Mouse (Mus musculus) hindbrain, embryonic 13.5 days (tissue): Measurements from ENCODE around the gene Clcn2. TPM values are rescaled to one million over a fixed set of nuclear protein-coding genes. Genes with fewer than 3 reads are reported as not detected.
A peak's percentile ranks its signal among the peaks of the same experiment; 100 is the strongest.

Source experiments
- ATAC-seq: fragments of 200-750 bp; cut with Nextera tagmentation; 2 replicates; pipeline ENCODE4 v1.8.0; 2017; ENCODE audit warnings: moderate TSS enrichment; ENCODE audit not compliant: low FRiP score
- H3K27ac ChIP-seq: fragments of 300-500 bp; sonication (generic); 2 replicates; pipeline ENCODE4 v1.5.1; 2015; ENCODE audit warnings: inconsistent platforms, mild to moderate bottlenecking, moderate library complexity
- H3K27me3 ChIP-seq: fragments of 300-500 bp; sonication (generic); 2 replicates; pipeline ENCODE4 v1.6.1; 2015; ENCODE audit warnings: mild to moderate bottlenecking, inconsistent platforms
- H3K36me3 ChIP-seq: fragments of 300-500 bp; sonication (generic); 2 replicates; pipeline ENCODE4 v1.6.1; 2015; ENCODE audit warnings: mild to moderate bottlenecking, inconsistent platforms
- H3K4me1 ChIP-seq: fragments of 300-500 bp; sonication (generic); replicated peaks from 2 replicates; pipeline ENCODE4 v1.6.1; 2015; ENCODE audit warnings: inconsistent platforms
- H3K4me2 ChIP-seq: fragments of 300-500 bp; sonication (generic); 2 replicates; pipeline ENCODE4 v1.6.1; 2015; ENCODE audit warnings: inconsistent platforms, mild to moderate bottlenecking, moderate library complexity
- H3K4me3 ChIP-seq: fragments of 300-500 bp; sonication (generic); 2 replicates; pipeline ENCODE4 v1.5.1; 2015; ENCODE audit warnings: mild to moderate bottlenecking, inconsistent platforms
- H3K9ac ChIP-seq: fragments of 300-500 bp; sonication (generic); 2 replicates; pipeline ENCODE4 v1.6.1; 2015; ENCODE audit warnings: mild to moderate bottlenecking, inconsistent platforms
- H3K9me3 ChIP-seq: fragments of 300-500 bp; sonication (generic); 2 replicates; pipeline ENCODE4 v1.6.1; 2016; ENCODE audit warnings: inconsistent platforms
- whole genome bisulfite sequencing: fragments of 180-500 bp; shearing (Covaris S2); methylation state at CpG from one replicate; pipeline ENCODE4 v1.1.7; 2015; 5-methylcytosine and 5-hydroxymethylcytosine counted together
- polyA plus RNA-seq: library from polyadenylated mRNA; unstranded; fragments of >200 nt; fragmentation: Nextera tagmentation; extraction: Ambion mirVana; gene quantifications from 2 replicates; pipeline ENCODE4 v1.2.1, GENCODE M21; 2015

Gene Clcn2
- polyA plus RNA-seq, 1 experiment from 2014 or later, result 30.2 TPM

GRCm38 (mm10) chr16:20706407-20707055, 11.0 kb downstream of the Clcn2 start:
- Histone ChIP-seq H3K27ac (no peak overlapping the region), H3K36me3 (peaks cover 86% of the 10 kb centered on the region), H3K4me2 (no peak overlapping the region), H3K27me3 (no peaks in the 10 kb centered on the region), H3K9me3 (no peaks in the 10 kb centered on the region), H3K4me3 (no peak overlapping the region), H3K9ac (no peak overlapping the region), H3K4me1 (peaks cover 16% of the 10 kb centered on the region)
- no peak for ATAC-seq
- 87% methylated on average over 2 of the region's 2 CpGs for WGBS

GRCm38 (mm10) chr16:20705786-20706185, 11.8 kb downstream of the Clcn2 start:
- Histone ChIP-seq H3K27ac (no peak overlapping the region), H3K4me3 (no peak overlapping the region), H3K9ac (no peak overlapping the region), H3K4me2 (no peak overlapping the region), H3K27me3 (no peaks in the 10 kb centered on the region), H3K36me3 (peaks cover 82% of the 10 kb centered on the region), H3K9me3 (no peaks in the 10 kb centered on the region), H3K4me1 (peaks cover 21% of the 10 kb centered on the region)
- no peak for ATAC-seq
- 73% methylated on average over 3 of the region's 3 CpGs for WGBS

- Histone ChIP-seq H3K4me1 (peaks cover 27% of the 10 kb centered on the region), H3K4me2 (no peak overlapping the region), H3K4me3 (no peak overlapping the region), H3K27me3 (no peaks in the 10 kb centered on the region), H3K9me3 (no peaks in the 10 kb centered on the region), H3K36me3 (peaks cover 82% of the 10 kb centered on the region), H3K27ac (no peak overlapping the region), H3K9ac (no peak overlapping the region)
- 95% methylated on average over 6 of the region's 6 CpGs for WGBS
- no peak for ATAC-seq
Measured at GRCm38 (mm10) chr16:20703699-20704400, 13.7 kb downstream of the Clcn2 start.

GRCm38 (mm10) chr16:20703071-20703470, 14.5 kb downstream of the Clcn2 start:
- no peak for ATAC-seq
- Histone ChIP-seq H3K4me1 (peaks cover 27% of the 10 kb centered on the region), H3K36me3 (peaks cover 82% of the 10 kb centered on the region), H3K4me2 (no peak overlapping the region), H3K27ac (no peak overlapping the region), H3K27me3 (no peaks in the 10 kb centered on the region), H3K9me3 (no peaks in the 10 kb centered on the region), H3K9ac (no peak overlapping the region), H3K4me3 (no peak overlapping the region)
- 91% methylated on average over 10 of the region's 10 CpGs for WGBS

GRCm38 (mm10) chr16:20702522-20702893, 15.0 kb downstream of the Clcn2 start:
- Histone ChIP-seq H3K9ac (peak overlapping the region; percentile 55; the same call in 1 of the 2 replicates), H3K27ac (peak overlapping the region; percentile 77; the same call in 1 of the 2 replicates)

GRCm38 (mm10) chr16:20701729-20702521, 15.6 kb downstream of the Clcn2 start:
- H3K27ac ChIP-seq, result peak overlapping the region; percentile 77
- 0 out of 2 replicates have a peak overlapping the region, but pooled peaks have one; percentile 25 for H3K4me2 ChIP-seq
- 8% methylated on average over 12 of the region's 12 CpGs for WGBS
- no peaks in the 10 kb centered on the region for H3K9me3 ChIP-seq
- H3K4me3 ChIP-seq, result no peak overlapping the region
- peak overlapping the region; percentile 60 for H3K9ac ChIP-seq
- H3K36me3 ChIP-seq, result peaks cover 71% of the 10 kb centered on the region
- H3K27me3 ChIP-seq, result no peaks in the 10 kb centered on the region
- peaks cover 27% of the 10 kb centered on the region for H3K4me1 ChIP-seq
- peak; percentile 30; the same call in 1 of the 2 replicates for ATAC-seq

More at GRCm38 (mm10) chr16:20702522-20702893, 15.0 kb downstream of the Clcn2 start:
- Histone ChIP-seq H3K4me2 (no peak overlapping the region), H3K4me1 (peaks cover 27% of the 10 kb centered on the region), H3K9me3 (no peaks in the 10 kb centered on the region), H3K4me3 (no peak overlapping the region), H3K36me3 (peaks cover 77% of the 10 kb centered on the region), H3K27me3 (no peaks in the 10 kb centered on the region)
- WGBS, result 5% methylated on average over 8 of the region's 8 CpGs
- ATAC-seq, result peak; percentile 33

- Histone ChIP-seq H3K4me1 (peaks cover 33% of the 10 kb centered on the region), H3K27ac (peak overlapping the region; percentile 77), H3K36me3 (peaks cover 65% of the 10 kb centered on the region), H3K9ac (peak overlapping the region; percentile 60), H3K4me3 (no peak overlapping the region), H3K27me3 (no peaks in the 10 kb centered on the region), H3K4me2 (no peak overlapping the region), H3K9me3 (no peaks in the 10 kb centered on the region)
- 31% methylated on average over 7 of the region's 7 CpGs for WGBS
- ATAC-seq, result no peak; the same call in 1 of the 2 replicates
Measured at GRCm38 (mm10) chr16:20701316-20701715, 16.2 kb downstream of the Clcn2 start.

GRCm38 (mm10) chr16:20700036-20700435, 17.5 kb downstream of the Clcn2 start:
- Histone ChIP-seq H3K4me3 (no peak overlapping the region), H3K27ac (no peak overlapping the region), H3K36me3 (peaks cover 52% of the 10 kb centered on the region), H3K4me1 (peaks cover 45% of the 10 kb centered on the region), H3K27me3 (no peaks in the 10 kb centered on the region), H3K9ac (0 out of 2 replicates have a peak overlapping the region, but pooled peaks have one; percentile 24), H3K4me2 (no peak overlapping the region), H3K9me3 (no peaks in the 10 kb centered on the region)
- ATAC-seq, result no peak
- 35% methylated on average over 5 of the region's 5 CpGs for WGBS

GRCm38 (mm10) chr16:20699266-20699665, 18.3 kb downstream of the Clcn2 start:
- Histone ChIP-seq H3K27ac (no peak overlapping the region), H3K27me3 (no peaks in the 10 kb centered on the region), H3K9me3 (no peaks in the 10 kb centered on the region), H3K4me2 (no peak overlapping the region), H3K9ac (no peak overlapping the region), H3K4me1 (peaks cover 53% of the 10 kb centered on the region), H3K4me3 (no peak overlapping the region), H3K36me3 (peaks cover 46% of the 10 kb centered on the region)
- ATAC-seq, result no peak
- WGBS, result 82% methylated on average over 5 of the region's 5 CpGs

GRCm38 (mm10) chr16:20695622-20696323, 21.8 kb downstream of the Clcn2 start:
- H3K9ac ChIP-seq, result peak overlapping the region; percentile 81
- H3K4me2 ChIP-seq, result peak overlapping the region; percentile 71
- no peaks in the 10 kb centered on the region for H3K27me3 ChIP-seq
- peak overlapping the region; percentile 87 for H3K27ac ChIP-seq
- peak overlapping the region; percentile 46 for H3K4me3 ChIP-seq
- H3K36me3 ChIP-seq, result peaks cover 43% of the 10 kb centered on the region
- WGBS, result 2% methylated on average over 46 of the region's 46 CpGs
- H3K4me1 ChIP-seq, result peaks cover 54% of the 10 kb centered on the region
- no peaks in the 10 kb centered on the region for H3K9me3 ChIP-seq
- peak; percentile 72 for ATAC-seq

- ATAC-seq, result no peak
- 66% methylated on average over 8 of the region's 8 CpGs for WGBS
- H3K36me3 ChIP-seq, result peaks cover 42% of the 10 kb centered on the region
- H3K27me3 ChIP-seq, result no peaks in the 10 kb centered on the region
- H3K9me3 ChIP-seq, result no peaks in the 10 kb centered on the region
- H3K9ac ChIP-seq, result peak overlapping the region; percentile 81; the same call in 1 of the 2 replicates
- H3K4me3 ChIP-seq, result no peak overlapping the region
- H3K4me2 ChIP-seq, result peak overlapping the region; percentile 71; the same call in 1 of the 2 replicates
- peaks cover 49% of the 10 kb centered on the region for H3K4me1 ChIP-seq
- H3K27ac ChIP-seq, result peak overlapping the region; percentile 87; the same call in 1 of the 2 replicates
Measured at GRCm38 (mm10) chr16:20694781-20695180, 22.8 kb downstream of the Clcn2 start.
